ENCODE assay signal across 8 mouse cellular contexts in genomic region chr11:98837231-98837704, GRCm38 (mm10). TPM values are rescaled to one million over a fixed set of nuclear protein-coding genes. Genes with fewer than 3 reads are reported as not detected.
DNase-seq lines count a peak whose midpoint lies in the region; ATAC-seq and TF ChIP-seq lines count a peak whose summit lies in the region.

No protein-coding gene starts in this region.

- no peak overlapping the region for H3K27ac ChIP-seq in heart, embryonic 13.5 days (replicated peaks)
- no peak overlapping the region for H3K27ac ChIP-seq in ES-Bruce4 (ENCODE audit: insufficient read depth, low read length)
- no peak overlapping the region for H3K27ac ChIP-seq in embryonic facial prominence, embryonic 14.5 days (replicated peaks; ENCODE audit: low read depth, low read length)
- H3K27ac ChIP-seq in limb, embryonic 10.5 days: peak overlapping the region; percentile 78
- H3K27ac ChIP-seq in neural tube, embryonic 15.5 days (replicated peaks): peak overlapping the region; percentile 79

- H3K36me3 ChIP-seq in heart, embryonic 13.5 days: peaks cover 24% of the 10 kb centered on the region
- peaks cover 16% of the 10 kb centered on the region for H3K36me3 ChIP-seq in ES-Bruce4 (ENCODE audit: control insufficient read depth, insufficient read depth, low read length, poor library complexity, severe bottlenecking)
- H3K36me3 ChIP-seq in embryonic facial prominence, embryonic 14.5 days (ENCODE audit: control insufficient read depth, insufficient read depth, low read length): peaks cover 17% of the 10 kb centered on the region
- H3K36me3 ChIP-seq in limb, embryonic 10.5 days: peaks cover 28% of the 10 kb centered on the region
- H3K36me3 ChIP-seq in neural tube, embryonic 15.5 days: peaks cover 21% of the 10 kb centered on the region

- peak overlapping the region; percentile 66 for H3K4me3 ChIP-seq in heart, embryonic 13.5 days
- peak overlapping the region; percentile 92 for H3K4me3 ChIP-seq in ES-Bruce4 (ENCODE audit: low read depth, low read length)
- H3K4me3 ChIP-seq in embryonic facial prominence, embryonic 14.5 days (ENCODE audit: low read depth, low read length): peak overlapping the region; percentile 75
- H3K4me3 ChIP-seq in limb, embryonic 10.5 days: peak overlapping the region; percentile 67
- peak overlapping the region; percentile 61 for H3K4me3 ChIP-seq in neural tube, embryonic 15.5 days (replicated peaks)

- no peaks in the 10 kb centered on the region for H3K9me3 ChIP-seq in heart, embryonic 13.5 days
- H3K9me3 ChIP-seq in ES-Bruce4 (replicated peaks; ENCODE audit: control insufficient read depth, insufficient read depth, low read length, poor library complexity, severe bottlenecking): no peaks in the 10 kb centered on the region
- H3K9me3 ChIP-seq in embryonic facial prominence, embryonic 14.5 days (ENCODE audit: control insufficient read depth, low read length): no peaks in the 10 kb centered on the region
- no peaks in the 10 kb centered on the region for H3K9me3 ChIP-seq in limb, embryonic 10.5 days (replicated peaks)
- no peaks in the 10 kb centered on the region for H3K9me3 ChIP-seq in neural tube, embryonic 15.5 days (replicated peaks)

- peak overlapping the region; percentile 99 for H3K4me2 ChIP-seq in heart, embryonic 13.5 days
- peak overlapping the region; percentile 98 for H3K4me2 ChIP-seq in embryonic facial prominence, embryonic 14.5 days (ENCODE audit: low read depth, low read length)
- H3K4me2 ChIP-seq in neural tube, embryonic 15.5 days: peak overlapping the region; percentile 83

- 3% methylated on average over 24 of the region's 29 CpGs for WGBS in heart, embryonic 13.5 days
- WGBS in embryonic facial prominence, embryonic 14.5 days: 2% methylated on average over 7 of the region's 29 CpGs
- WGBS in limb, embryonic 10.5 days: under 1% methylated on average over 29 of the region's 29 CpGs
- WGBS in neural tube, embryonic 15.5 days: 1% methylated on average over 15 of the region's 29 CpGs

- H3K27me3 ChIP-seq in heart, embryonic 13.5 days (replicated peaks): peaks cover 36% of the 10 kb centered on the region
- peaks cover 13% of the 10 kb centered on the region for H3K27me3 ChIP-seq in ES-Bruce4 (ENCODE audit: control insufficient read depth, insufficient read depth, low read length, poor library complexity, severe bottlenecking)
- no peaks in the 10 kb centered on the region; the same call in 1 of the 2 replicates for H3K27me3 ChIP-seq in embryonic facial prominence, embryonic 14.5 days (replicated peaks; ENCODE audit: control insufficient read depth, insufficient read depth, low read length)
- peaks cover 34% of the 10 kb centered on the region for H3K27me3 ChIP-seq in limb, embryonic 10.5 days (ENCODE audit: low read depth, poor library complexity, severe bottlenecking)
- H3K27me3 ChIP-seq in neural tube, embryonic 15.5 days (replicated peaks): no peaks in the 10 kb centered on the region

- ATAC-seq in heart, embryonic 13.5 days (ENCODE audit: extremely low read depth, insufficient number of reproducible peaks, low FRiP score, low TSS enrichment): no peak
- 0 out of 2 replicates have a peak, but pooled peaks have one; percentile 1 for ATAC-seq in embryonic facial prominence, embryonic 14.5 days (ENCODE audit: low read depth)
- peak; percentile 62 for ATAC-seq in neural tube, embryonic 15.5 days (ENCODE audit: low FRiP score)

- H3K4me1 ChIP-seq in heart, embryonic 13.5 days: peaks cover 20% of the 10 kb centered on the region
- H3K4me1 ChIP-seq in ES-Bruce4 (ENCODE audit: control insufficient read depth, insufficient read depth, low read length): no peaks in the 10 kb centered on the region
- H3K4me1 ChIP-seq in embryonic facial prominence, embryonic 14.5 days (ENCODE audit: control insufficient read depth, insufficient read depth, low read length): peaks cover 10% of the 10 kb centered on the region
- peaks cover 36% of the 10 kb centered on the region for H3K4me1 ChIP-seq in limb, embryonic 10.5 days
- H3K4me1 ChIP-seq in neural tube, embryonic 15.5 days: peaks cover 35% of the 10 kb centered on the region

- peak overlapping the region; percentile 82 for H3K9ac ChIP-seq in heart, embryonic 13.5 days
- peak overlapping the region; percentile 88 for H3K9ac ChIP-seq in ES-Bruce4 (ENCODE audit: low read depth, poor library complexity, severe bottlenecking)
- H3K9ac ChIP-seq in embryonic facial prominence, embryonic 14.5 days (ENCODE audit: low read depth, low read length): peak overlapping the region; percentile 77
- peak overlapping the region; percentile 76 for H3K9ac ChIP-seq in neural tube, embryonic 15.5 days (replicated peaks)

- TF ChIP-seq CTCF in ES-Bruce4 (IDR thresholded peaks at IDR 0.05; ENCODE audit: low read depth, low read length): no peak

- DNase-seq in heart, postnatal 36 days: no peak
- no peak for DNase-seq in embryonic facial prominence, embryonic 14.5 days (ENCODE audit: low spot score)
- peak; percentile 53 for DNase-seq in limb, embryonic 10.5 days (ENCODE audit: low spot score)
- no peak for DNase-seq in layer of hippocampus, adult 9-10 months (ENCODE audit: low spot score)
- no peak for DNase-seq in left cerebral cortex, postnatal 25 days (ENCODE audit: low spot score in 2 of 2)

- intact Hi-C loops in heart, postnatal 36 days (cut with DNase I): no loop called here
- intact Hi-C loops in left cerebral cortex, postnatal 25 days (cut with DNase I): loop anchor here (5.0 kb wide), 1 partner anchor 140 kb away; no protein-coding TSS in a partner anchor

- no peak for TF ChIP-seq POLR2A in ES-Bruce4 (IDR thresholded peaks at IDR 0.05; ENCODE audit: insufficient read depth, low read length)

- no peak for TF ChIP-seq EP300 in ES-Bruce4 (IDR thresholded peaks at IDR 0.05; ENCODE audit: insufficient read depth, low read depth, low read length)

RNA-seq across cellular contexts. Expression of gene Rapgefl1, which starts 0.7 kb away (rescaled TPM):
- polyA plus RNA-seq in heart, embryonic 13.5 days (2015; fragmentation: Nextera tagmentation; extraction: Ambion mirVana): 0.64 and 0.98 TPM in 2 replicates
- total RNA-seq in heart, postnatal 36 days (2021): under 1 TPM; 0.57 to 0.72 TPM
- 3.5 and 4.0 TPM in 2 replicates for polyA plus RNA-seq in ES-Bruce4 (2011; ENCODE audit: insufficient read depth, insufficient read length, low read depth, missing spikeins)
- polyA plus RNA-seq in embryonic facial prominence, embryonic 14.5 days (2014; fragmentation: Nextera tagmentation; extraction: Ambion mirVana): 5.7 and 6.3 TPM in 2 replicates
- 1.4 and 1.9 TPM in 2 replicates for polyA plus RNA-seq in limb, embryonic 10.5 days (2016; fragmentation: Nextera tagmentation; extraction: Ambion mirVana)
- 12.5 and 13.7 TPM in 2 replicates for polyA plus RNA-seq in neural tube, embryonic 15.5 days (2015; fragmentation: Nextera tagmentation; extraction: Ambion mirVana)
- 100 to 1,000 TPM; 138 to 148 TPM for total RNA-seq in left cerebral cortex, postnatal 25 days (2021)

RNA-seq across cellular contexts. Expression of gene Wipf2, which starts 26.2 kb away (rescaled TPM):
- 2.3 and 2.6 TPM in 2 replicates for polyA plus RNA-seq in heart, embryonic 13.5 days (2015; fragmentation: Nextera tagmentation; extraction: Ambion mirVana)
- 10 to 100 TPM in 1 of 2 experiments, 1 to 10 TPM in 1; 8.1 to 10.2 TPM for total RNA-seq in heart, postnatal 36 days (2021)
- 36.5 and 40.3 TPM in 2 replicates for polyA plus RNA-seq in ES-Bruce4 (2011; ENCODE audit: insufficient read depth, insufficient read length, low read depth, missing spikeins)
- polyA plus RNA-seq in embryonic facial prominence, embryonic 14.5 days (2014; fragmentation: Nextera tagmentation; extraction: Ambion mirVana): 3.9 and 4.3 TPM in 2 replicates
- polyA plus RNA-seq in limb, embryonic 10.5 days (2016; fragmentation: Nextera tagmentation; extraction: Ambion mirVana): 5.4 and 6.2 TPM in 2 replicates
- 3.9 and 4.8 TPM in 2 replicates for polyA plus RNA-seq in neural tube, embryonic 15.5 days (2015; fragmentation: Nextera tagmentation; extraction: Ambion mirVana)
- total RNA-seq in left cerebral cortex, postnatal 25 days (2021): 10 to 100 TPM; 61.3 to 63.3 TPM

RNA-seq across cellular contexts. Expression of gene Casc3, which starts 32.6 kb away (rescaled TPM):
- polyA plus RNA-seq in heart, embryonic 13.5 days (2015; fragmentation: Nextera tagmentation; extraction: Ambion mirVana): 22.3 and 23.1 TPM in 2 replicates
- 10 to 100 TPM; 26.1 to 26.2 TPM for total RNA-seq in heart, postnatal 36 days (2021)
- 55.0 and 57.7 TPM in 2 replicates for polyA plus RNA-seq in ES-Bruce4 (2011; ENCODE audit: insufficient read depth, insufficient read length, low read depth, missing spikeins)
- polyA plus RNA-seq in embryonic facial prominence, embryonic 14.5 days (2014; fragmentation: Nextera tagmentation; extraction: Ambion mirVana): 32.2 and 34.0 TPM in 2 replicates
- 46.7 and 51.9 TPM in 2 replicates for polyA plus RNA-seq in limb, embryonic 10.5 days (2016; fragmentation: Nextera tagmentation; extraction: Ambion mirVana)
- polyA plus RNA-seq in neural tube, embryonic 15.5 days (2015; fragmentation: Nextera tagmentation; extraction: Ambion mirVana): 44.3 and 46.8 TPM in 2 replicates
- 10 to 100 TPM; 53.9 to 54.7 TPM for total RNA-seq in left cerebral cortex, postnatal 25 days (2021)

RNA-seq across cellular contexts. Expression of gene Msl1, which starts 42.0 kb away (rescaled TPM):
- polyA plus RNA-seq in heart, embryonic 13.5 days (2015; fragmentation: Nextera tagmentation; extraction: Ambion mirVana): 14.6 and 15.7 TPM in 2 replicates
- 10 to 100 TPM; 74.4 to 75.3 TPM for total RNA-seq in heart, postnatal 36 days (2021)
- polyA plus RNA-seq in ES-Bruce4 (2011; ENCODE audit: insufficient read depth, insufficient read length, low read depth, missing spikeins): 68.7 and 69.1 TPM in 2 replicates
- polyA plus RNA-seq in embryonic facial prominence, embryonic 14.5 days (2014; fragmentation: Nextera tagmentation; extraction: Ambion mirVana): 18.1 and 18.5 TPM in 2 replicates
- 22.8 and 25.0 TPM in 2 replicates for polyA plus RNA-seq in limb, embryonic 10.5 days (2016; fragmentation: Nextera tagmentation; extraction: Ambion mirVana)
- 27.5 and 30.1 TPM in 2 replicates for polyA plus RNA-seq in neural tube, embryonic 15.5 days (2015; fragmentation: Nextera tagmentation; extraction: Ambion mirVana)
- total RNA-seq in left cerebral cortex, postnatal 25 days (2021): 100 to 1,000 TPM; 190 to 193 TPM

Comparison
In these comparisons a context has a peak if more than half of its experiments do, and no peak if none do; other contexts are left out.
1. H3K27ac ChIP-seq: peak in limb, embryonic 10.5 days (single experiment) and neural tube, embryonic 15.5 days (single experiment); none in heart, embryonic 13.5 days (single experiment), ES-Bruce4 (single experiment) and embryonic facial prominence, embryonic 14.5 days (single experiment).
2. Peak in every context shown above with its lines, with median percentiles within 50 percentile points of each other: H3K4me2 ChIP-seq, H3K4me3 ChIP-seq and H3K9ac ChIP-seq.